Mouse (Mus musculus): Measurements from ENCODE around the gene 4930595D18Rik. TPM values are rescaled to one million over a fixed set of nuclear protein-coding genes. Genes with fewer than 3 reads are reported as not detected.

4930595D18Rik gene
- polyA plus RNA-seq (2015; fragmentation: Nextera tagmentation; extraction: Ambion mirVana) = 0.19 TPM in 1 of 2 replicates, not detected in the other

GRCm38 (mm10) chr12:111184476-111184875, at the start of gene 4930595D18Rik:
Gene 4930595D18Rik, minus strand, starts transcription at chr12:111184491.

GRCm38 (mm10) chr12:111165831-111166591, 18.3 kb downstream of the 4930595D18Rik start, which contains the start of gene Traf3:
Gene Traf3, plus strand, starts transcription at chr12:111166370.

Other genes starting within 250 kb of the 4930595D18Rik start
- gene Ankrd9, start 205.5 kb downstream of the 4930595D18Rik start, polyA plus RNA-seq (2015; fragmentation: Nextera tagmentation; extraction: Ambion mirVana) = 18.2 and 20.3 TPM in 2 replicates
- 4.0 and 5.6 TPM in 2 replicates for gene Rcor1, start 145.1 kb downstream of the 4930595D18Rik start, polyA plus RNA-seq (2015; fragmentation: Nextera tagmentation; extraction: Ambion mirVana)
- 17.5 and 19.6 TPM in 2 replicates for gene Traf3, start 18.1 kb downstream of the 4930595D18Rik start, polyA plus RNA-seq (2015; fragmentation: Nextera tagmentation; extraction: Ambion mirVana)
- gene Amn, start 86.6 kb upstream of the 4930595D18Rik start, polyA plus RNA-seq (2015; fragmentation: Nextera tagmentation; extraction: Ambion mirVana) = 135 and 141 TPM in 2 replicates
- 29.2 and 39.7 TPM in 2 replicates for gene Cdc42bpb, start 193.2 kb upstream of the 4930595D18Rik start, polyA plus RNA-seq (2015; fragmentation: Nextera tagmentation; extraction: Ambion mirVana)
- 3.3 and 4.6 TPM in 2 replicates for gene Lbhd2, start 222.3 kb upstream of the 4930595D18Rik start, polyA plus RNA-seq (2015; fragmentation: Nextera tagmentation; extraction: Ambion mirVana)
- 0.45 and 1.7 TPM in 2 replicates for gene Exoc3l4, start 232.5 kb upstream of the 4930595D18Rik start, polyA plus RNA-seq (2015; fragmentation: Nextera tagmentation; extraction: Ambion mirVana)